Mouse (Mus musculus) heart, postnatal 25 days (tissue): ENCODE measurements around the gene Pebp1. TPM values are rescaled to one million over a fixed set of nuclear protein-coding genes. Genes with fewer than 3 reads are reported as not detected.
"Not testable (repeated sequence)": the region's sequence is repeated elsewhere in the genome, so short reads cannot be mapped to it uniquely, and the experiment has no call there.

Source experiments
- DNase-seq: peaks from one replicate; pipeline ENCODE4 v3.0.0; 2022; ENCODE audit warnings: low spot score
- intact Hi-C: fragments of 180-260 bp; cut with DNase I; formaldehyde crosslinking; loops from one replicate; pipeline ENCODE4 v1.15.1; 2025
- total RNA-seq, 2 experiments: library from RNA; stranded (reverse); gene quantifications; 2 replicates each; pipeline ENCODE4 v1.2.3; 2021

The Pebp1 gene
- 100 to 1,000 TPM; 420 to 434 TPM for total RNA-seq

- intact Hi-C loops: loop anchor here (5.0 kb wide), 1 partner anchor 170 kb away; the partner anchor contains the start of gene Suds3
- peak; percentile 92 for DNase-seq
These were observed at the start of gene Pebp1 for GRCm38 (mm10) chr5:117286831-117287822. Pebp1 (minus strand) TSS chr5:117287625.

GRCm38 (mm10) chr5:117330457-117330856 lies 43.0 kb upstream of the Pebp1 start:
- no peak for DNase-seq
- intact Hi-C loops: no loop called here

GRCm38 (mm10) chr5:117326408-117326807 lies 39.0 kb upstream of the Pebp1 start:
- intact Hi-C loops: no loop called here
- DNase-seq: no peak

- intact Hi-C loops: no loop called here
These were observed 36.3 kb upstream of the Pebp1 start for GRCm38 (mm10) chr5:117323751-117324150.

GRCm38 (mm10) chr5:117318741-117319629 lies 31.6 kb upstream of the Pebp1 start, which contains the start of gene Vsig10:
Vsig10 (plus strand) TSS chr5:117319083.
- intact Hi-C loops: loop anchor here (2.0 to 5.0 kb wide), 2 partner anchors 38 to 68 kb away; partner anchors contain the start of genes Rfc5 and Wsb2
- DNase-seq: peak; percentile 62

More at GRCm38 (mm10) chr5:117323751-117324150, 36.3 kb upstream of the Pebp1 start:
- DNase-seq: no peak

GRCm38 (mm10) chr5:117314587-117315428 lies 27.4 kb upstream of the Pebp1 start:
- intact Hi-C loops: loop anchor here (5.0 kb wide), 1 partner anchor 72 kb away; the partner anchor contains the start of gene Rfc5
- DNase-seq: no peak

DNA sequence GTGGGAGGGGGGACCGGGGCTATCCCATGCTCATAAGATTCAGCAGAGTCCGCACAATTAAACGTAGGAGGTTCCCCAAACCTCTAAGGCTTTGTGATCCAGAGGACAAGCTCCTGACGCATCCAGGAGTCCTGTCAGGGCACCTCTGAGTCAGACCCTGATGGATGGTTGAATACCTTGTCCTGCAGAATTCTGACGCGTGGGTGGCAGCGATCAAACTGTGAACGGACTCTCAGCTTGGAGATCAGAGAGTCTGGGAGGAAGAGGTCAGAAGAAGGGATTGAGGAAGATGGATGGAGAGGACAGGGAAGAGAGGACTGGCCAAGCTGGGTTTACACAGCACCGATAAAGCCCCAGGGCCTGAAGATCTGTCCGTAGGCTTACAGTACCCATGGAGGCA lies 26.5 kb upstream of the Pebp1 start:
- no peak for DNase-seq
- intact Hi-C loops: no loop called here

DNA sequence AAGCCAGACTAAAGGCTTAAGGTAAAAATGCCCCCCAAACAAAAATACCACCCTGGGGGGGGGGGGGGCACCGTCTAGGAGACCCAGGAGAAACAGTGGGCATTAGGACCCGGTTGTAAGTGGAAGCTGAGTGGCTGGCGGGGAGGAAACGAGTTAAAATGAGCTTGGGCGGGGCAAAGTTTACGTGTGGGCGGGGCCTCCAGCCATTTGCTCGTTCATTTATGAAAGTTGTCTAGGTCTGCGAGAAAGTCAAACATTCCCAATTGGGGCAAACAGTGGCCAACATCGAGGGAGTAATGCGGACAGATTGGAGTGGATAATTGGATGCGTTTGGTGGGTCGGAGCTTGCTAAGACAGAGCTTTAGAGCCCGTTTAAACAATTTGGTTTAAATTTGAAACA lies 26.0 kb upstream of the Pebp1 start:
- DNase-seq: no peak
- intact Hi-C loops: no loop called here

DNA sequence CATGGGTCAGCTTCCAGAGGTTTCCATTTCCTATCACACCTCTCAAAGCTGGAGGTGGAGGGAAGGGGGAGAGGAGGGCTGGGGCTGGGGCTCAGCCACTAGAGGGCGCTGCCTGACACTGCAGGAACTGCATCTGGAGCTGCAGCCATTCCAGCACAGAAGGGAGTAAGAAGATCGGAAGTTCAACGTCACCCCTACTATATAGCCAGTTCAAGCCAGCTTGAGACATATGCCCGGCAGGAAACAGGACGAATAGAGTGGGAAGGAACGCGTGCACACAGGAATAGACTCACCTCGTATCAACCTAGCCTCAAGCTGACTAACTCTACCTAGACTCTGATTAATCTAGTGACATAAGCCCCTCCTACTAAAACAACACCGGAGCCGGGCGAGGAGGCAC lies 20.3 kb upstream of the Pebp1 start:
- intact Hi-C loops: loop anchor here (5.0 kb wide), 3 partner anchors 100 to 190 kb away; partner anchors contain the start of gene Suds3
- DNase-seq: peak; percentile 43

GRCm38 (mm10) chr5:117306826-117307225 lies 19.4 kb upstream of the Pebp1 start:
- DNase-seq: no peak
- intact Hi-C loops: loop anchor here (5.0 kb wide), 3 partner anchors 100 to 190 kb away; partner anchors contain the start of gene Suds3

DNA sequence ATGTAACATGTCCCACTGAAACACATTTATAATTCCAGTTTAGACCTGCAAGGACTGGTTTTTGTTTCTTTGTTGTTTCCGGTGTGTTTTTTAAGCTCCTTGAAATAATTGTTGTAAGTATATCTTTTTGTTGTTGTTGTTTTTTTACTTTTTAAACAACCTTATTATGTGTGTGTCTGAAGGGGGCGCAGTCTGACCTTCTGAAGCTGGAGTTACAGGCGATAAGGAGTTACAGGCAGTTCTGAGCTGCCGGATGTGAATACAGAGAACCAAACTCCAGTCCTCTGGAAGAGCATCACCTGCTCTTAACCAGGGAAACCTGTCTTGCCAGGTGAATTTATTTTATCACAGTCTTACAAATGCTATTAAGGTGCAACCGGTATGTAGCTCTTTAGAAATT lies 18.3 kb upstream of the Pebp1 start:
- intact Hi-C loops: loop anchor here (5.0 kb wide), 3 partner anchors 102 to 188 kb away; partner anchors contain the start of gene Suds3
- DNase-seq: no peak

GRCm38 (mm10) chr5:117304947-117305346 lies 17.5 kb upstream of the Pebp1 start:
- DNase-seq: peak; percentile 28
- intact Hi-C loops: loop anchor here (5.0 kb wide), 3 partner anchors 102 to 188 kb away; partner anchors contain the start of gene Suds3

DNA sequence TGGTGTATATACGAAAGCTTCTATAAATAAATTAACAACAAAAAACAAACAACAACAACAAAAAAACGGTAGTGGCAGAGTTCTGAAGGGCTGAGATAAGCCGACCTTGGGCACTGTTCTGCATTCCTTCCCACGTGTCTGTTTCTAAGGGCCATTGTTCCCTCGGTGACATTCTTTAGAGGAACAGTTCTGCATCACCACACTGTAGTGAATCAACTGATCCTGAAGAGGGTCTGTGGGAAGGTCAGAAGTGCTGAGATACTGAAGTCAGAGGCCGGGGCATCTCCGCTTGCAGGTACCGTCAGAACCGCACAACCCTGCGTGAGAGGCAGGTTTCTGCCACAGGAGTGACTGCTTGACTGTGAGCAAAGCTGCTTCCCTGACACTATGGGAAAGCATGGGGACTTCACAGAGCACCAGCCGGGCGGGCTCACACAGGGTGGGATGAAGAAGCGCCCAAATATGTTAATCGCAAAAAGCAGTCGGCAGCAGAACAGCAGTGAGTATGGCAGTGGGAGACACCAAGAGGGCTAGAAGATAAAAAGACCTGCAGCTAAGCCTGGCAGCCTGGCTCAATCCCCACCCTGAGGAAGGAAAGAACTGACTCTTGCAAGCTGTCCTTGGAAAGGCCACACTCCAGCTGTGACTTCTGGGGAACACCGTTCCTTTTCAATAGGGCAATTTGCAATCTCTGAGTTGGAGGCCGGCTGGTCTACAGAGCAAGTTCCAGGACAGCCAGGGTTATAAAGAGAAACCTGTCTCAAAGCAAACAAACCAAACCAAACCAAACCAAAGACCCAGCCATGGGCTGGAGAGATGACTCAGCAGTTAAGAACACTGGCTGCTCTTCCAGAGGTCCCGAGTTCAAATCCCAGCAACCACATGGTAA lies 16.5 kb upstream of the Pebp1 start:
- DNase-seq: no peak
- intact Hi-C loops: no loop called here

GRCm38 (mm10) chr5:117302899-117303298 lies 15.5 kb upstream of the Pebp1 start:
- no peak for DNase-seq
- intact Hi-C loops: no loop called here

GRCm38 (mm10) chr5:117295011-117295410 lies 7.6 kb upstream of the Pebp1 start:
- intact Hi-C loops: no loop called here
- DNase-seq: no peak

- intact Hi-C loops: loop anchor here (5.0 kb wide), 1 partner anchor 199 kb away; no protein-coding TSS in a partner anchor
- DNase-seq: not testable (repeated sequence)
These were observed 6.4 kb upstream of the Pebp1 start for GRCm38 (mm10) chr5:117293776-117294175.

GRCm38 (mm10) chr5:117292547-117292946 lies 5.1 kb upstream of the Pebp1 start:
- no peak for DNase-seq
- intact Hi-C loops: loop anchor here (5.0 kb wide), 1 partner anchor 200 kb away; no protein-coding TSS in a partner anchor

DNA sequence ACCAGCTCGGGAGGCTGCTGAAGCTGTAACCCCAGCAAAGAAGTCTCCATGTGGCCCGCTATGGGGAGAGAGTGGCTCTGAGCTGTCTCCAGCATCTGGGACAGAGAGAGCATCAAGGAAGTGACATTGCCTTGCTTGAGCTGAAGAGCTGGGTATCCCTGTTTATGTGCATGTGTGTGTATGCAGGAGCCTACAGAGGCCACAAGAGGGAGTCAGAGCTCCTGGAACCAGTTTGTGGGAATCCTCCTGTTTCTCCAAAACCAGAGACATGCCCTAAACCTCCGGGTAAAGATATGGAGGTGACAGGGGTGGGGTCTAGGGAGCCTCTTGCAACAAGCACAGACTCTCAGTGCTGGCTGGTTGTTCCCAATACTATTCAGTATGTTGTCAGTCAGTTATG lies 3.9 kb upstream of the Pebp1 start:
- intact Hi-C loops: loop anchor here (5.0 kb wide), 1 partner anchor 201 kb away; no protein-coding TSS in a partner anchor
- no peak for DNase-seq
